Comparison of ENCODE assay signal across 9 mouse cellular contexts in the genomic region with DNA sequence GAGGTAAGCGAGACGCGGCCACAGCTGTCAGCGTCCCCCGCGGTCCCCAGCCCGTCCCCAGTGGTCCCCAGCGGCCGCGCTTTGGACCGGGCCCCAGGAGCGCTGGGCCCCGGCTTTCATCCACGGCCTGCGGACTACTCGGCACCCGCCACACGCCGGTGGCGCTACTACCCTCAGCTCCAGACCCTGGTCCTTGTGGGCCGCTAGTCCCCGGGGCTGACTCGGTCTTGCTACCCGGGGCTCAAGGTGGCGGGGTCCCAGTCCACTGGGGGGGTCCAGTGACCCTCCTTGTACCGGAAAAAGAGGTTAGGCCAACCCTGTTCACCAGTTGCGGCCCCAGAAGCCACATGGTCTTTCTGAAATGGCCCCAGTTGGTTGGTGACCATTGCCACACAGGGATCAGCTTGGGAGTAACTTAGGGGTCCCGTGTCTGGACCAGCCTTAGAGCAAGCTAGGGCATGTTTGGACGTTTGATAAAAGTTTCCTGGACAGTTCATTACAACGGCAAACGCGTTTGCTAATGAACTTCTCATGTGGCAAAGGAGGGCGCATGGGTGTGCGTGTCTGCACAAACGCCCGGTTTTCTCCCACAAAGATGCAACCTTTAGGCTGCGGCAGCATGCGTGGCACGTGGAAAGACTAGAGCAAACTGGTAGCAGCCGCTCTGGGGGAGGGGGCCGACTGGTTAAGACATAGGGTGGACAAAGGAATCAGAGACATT. TPM values are rescaled to one million over a fixed set of nuclear protein-coding genes. Genes with fewer than 3 reads are reported as not detected.
DNase-seq lines count a peak whose midpoint lies in the region; ATAC-seq and TF ChIP-seq lines count a peak whose summit lies in the region.
"Had no signal": no experiment of that assay in that cellular context is flagged by ENCODE, and none has a peak within 500 bp of the region (broad histone marks: within the 10 kb centered on the region; RNA-seq: fewer than 3 reads in every experiment).

No protein-coding gene starts in this region.

- no peaks in the 10 kb centered on the region for H3K79me2 ChIP-seq in liver, adult 2 months (ENCODE audit: control insufficient read depth, insufficient read depth, low read length)

- H3K27ac ChIP-seq in kidney, embryonic 16.5 days (ENCODE audit: low read length), result no peak overlapping the region
- peak overlapping the region; percentile 70; the same call in 1 of the 2 replicates for H3K27ac ChIP-seq in forebrain, postnatal 0 days (ENCODE audit: low read depth, low read length)
- no peak overlapping the region for H3K27ac ChIP-seq in liver, adult 2 months (replicated peaks; ENCODE audit: insufficient read depth, low read depth, low read length)

- H3K27me3 ChIP-seq in kidney, embryonic 16.5 days (ENCODE audit: insufficient read depth, low read length), result no peaks in the 10 kb centered on the region
- H3K27me3 ChIP-seq in forebrain, postnatal 0 days (ENCODE audit: insufficient read depth, low read length), result no peaks in the 10 kb centered on the region
- H3K27me3 ChIP-seq in liver, adult 2 months (ENCODE audit: control insufficient read depth, insufficient read depth, low read length), result peaks cover 4% of the 10 kb centered on the region; the same call in 1 of the 2 replicates

- H3K9me3 ChIP-seq in kidney, embryonic 16.5 days (ENCODE audit: low read length), result peaks cover 7% of the 10 kb centered on the region; the same call in 1 of the 2 replicates
- H3K9me3 ChIP-seq in forebrain, postnatal 0 days (ENCODE audit: low read length), result no peaks in the 10 kb centered on the region

- H3K36me3 ChIP-seq in kidney, embryonic 16.5 days (ENCODE audit: insufficient read depth, low read length), result no peaks in the 10 kb centered on the region
- H3K36me3 ChIP-seq in forebrain, postnatal 0 days (ENCODE audit: insufficient read depth), result no peaks in the 10 kb centered on the region
- no peaks in the 10 kb centered on the region for H3K36me3 ChIP-seq in liver, adult 2 months (ENCODE audit: control insufficient read depth, insufficient read depth, low read length)

- no peak for TF ChIP-seq CTCF in forebrain, postnatal 0 days (IDR thresholded peaks at IDR 0.05; ENCODE audit: low read depth)
- TF ChIP-seq CTCF in liver, adult 2 months (IDR thresholded peaks at IDR 0.05; ENCODE audit: low read depth, low read length), result no peak

- peak overlapping the region; percentile 100 for H3K4me2 ChIP-seq in kidney, embryonic 16.5 days (replicated peaks; ENCODE audit: low read depth, low read length)
- peak overlapping the region; percentile 97 for H3K4me2 ChIP-seq in forebrain, postnatal 0 days (ENCODE audit: low read depth)

- ATAC-seq in kidney, embryonic 16.5 days (ENCODE audit: low FRiP score, low TSS enrichment), result peak; percentile 72
- ATAC-seq in forebrain, postnatal 0 days, result peak; percentile 82

- no peak for TF ChIP-seq POLR2A in liver, adult 2 months (IDR thresholded peaks at IDR 0.05; ENCODE audit: extremely low read depth, insufficient read depth, low read length)

- 1% methylated on average over 39 of the region's 41 CpGs for WGBS in kidney, embryonic 16.5 days
- WGBS in forebrain, postnatal 0 days, result 2% methylated on average over 41 of the region's 41 CpGs
- WGBS in liver, adult 2 months, result 1% methylated on average over 41 of the region's 41 CpGs

- H3K9ac ChIP-seq in kidney, embryonic 16.5 days (replicated peaks; ENCODE audit: low read length), result peak overlapping the region; percentile 84
- peak overlapping the region; percentile 90 for H3K9ac ChIP-seq in forebrain, postnatal 0 days
- peak overlapping the region; percentile 79 for H3K9ac ChIP-seq in liver, adult 2 months (ENCODE audit: low read depth, low read length)

- H3K4me3 ChIP-seq in kidney, embryonic 16.5 days (ENCODE audit: low read length), result peak overlapping the region; percentile 72
- peak overlapping the region; percentile 78 for H3K4me3 ChIP-seq in forebrain, postnatal 0 days (ENCODE audit: low read depth, low read length)
- peak overlapping the region; percentile 95 for H3K4me3 ChIP-seq in liver, adult 2 months (ENCODE audit: insufficient read depth, low read depth, low read length)

- H3K4me1 ChIP-seq in kidney, embryonic 16.5 days (ENCODE audit: insufficient read depth, low read length), result peaks cover 14% of the 10 kb centered on the region; the same call in 1 of the 2 replicates
- H3K4me1 ChIP-seq in forebrain, postnatal 0 days (ENCODE audit: insufficient read depth), result peaks cover 16% of the 10 kb centered on the region; the same call in 1 of the 2 replicates
- peaks cover 2% of the 10 kb centered on the region; the same call in 1 of the 2 replicates for H3K4me1 ChIP-seq in liver, adult 2 months (ENCODE audit: control insufficient read depth, insufficient read depth, low read length)

- DNase-seq in kidney, postnatal 25 days, result no peak
- peak; percentile 36 for DNase-seq in ZHBTc4 (ENCODE audit: low read depth, low spot score)
- peak; percentile 74 for DNase-seq in forebrain, postnatal 0 days
- no peak for DNase-seq in liver, adult 2 months (ENCODE audit: extremely low read depth, low read depth, low spot score)
- peak; percentile 44 for DNase-seq in retina, embryonic 14.5 days (ENCODE audit: low spot score)
- DNase-seq in layer of hippocampus, adult 9-11 months, result no peak
- DNase-seq in urinary bladder, postnatal 4 days (ENCODE audit: low spot score in 2 of 2), result no peak

RNA-seq across cellular contexts. Expression of a gene that starts 0.5 kb away (rescaled TPM):
- polyA plus RNA-seq in kidney, embryonic 16.5 days (2015; fragmentation: Nextera tagmentation; extraction: Ambion mirVana), result 45.9 and 50.8 TPM in 2 replicates
- total RNA-seq in forebrain, postnatal 0 days (2014; rRNA removed), result 52.4 and 55.4 TPM in 2 replicates
- polyA plus RNA-seq in forebrain, postnatal 0 days (2015; fragmentation: Nextera tagmentation; extraction: Ambion mirVana), result 56.9 and 62.0 TPM in 2 replicates
- total RNA-seq in liver, adult 2 months (2014; rRNA removed), result 20.1 and 22.4 TPM in 2 replicates
- polyA plus RNA-seq in liver, adult 2 months (2012; rRNA removed), result 3.4 and 4.8 TPM in 2 replicates

RNA-seq across cellular contexts. Expression of a gene that starts 29.6 kb away (rescaled TPM):
- 10.8 and 12.0 TPM in 2 replicates for polyA plus RNA-seq in kidney, embryonic 16.5 days (2015; fragmentation: Nextera tagmentation; extraction: Ambion mirVana)
- total RNA-seq in forebrain, postnatal 0 days (2014; rRNA removed), result 0.15 and 0.62 TPM in 2 replicates
- 0.30 TPM in 1 of 2 replicates, not detected in the other for polyA plus RNA-seq in forebrain, postnatal 0 days (2015; fragmentation: Nextera tagmentation; extraction: Ambion mirVana)
- 20.7 and 27.0 TPM in 2 replicates for total RNA-seq in liver, adult 2 months (2014; rRNA removed)
- polyA plus RNA-seq in liver, adult 2 months (2012; rRNA removed), result 14.7 and 18.8 TPM in 2 replicates

RNA-seq across cellular contexts. Expression of a gene that starts 46.1 kb away (rescaled TPM):
- polyA plus RNA-seq in kidney, embryonic 16.5 days (2015; fragmentation: Nextera tagmentation; extraction: Ambion mirVana), result not detected in 2 replicates
- not detected in 2 replicates for total RNA-seq in forebrain, postnatal 0 days (2014; rRNA removed)
- polyA plus RNA-seq in forebrain, postnatal 0 days (2015; fragmentation: Nextera tagmentation; extraction: Ambion mirVana), result not detected in 2 replicates
- not detected in 2 replicates for total RNA-seq in liver, adult 2 months (2014; rRNA removed)
- not detected in 2 replicates for polyA plus RNA-seq in liver, adult 2 months (2012; rRNA removed)
- total RNA-seq: adrenal gland, postnatal 4 days had no signal

Comparison
In these comparisons a context has a peak if more than half of its experiments do, and no peak if none do; other contexts are left out.
1. DNase-seq: peak in ZHBTc4 (single experiment), forebrain, postnatal 0 days (single experiment) and retina, embryonic 14.5 days (single experiment); none in kidney, postnatal 25 days (0 of 2), liver, adult 2 months (single experiment), layer of hippocampus, adult 9-11 months (single experiment) and urinary bladder, postnatal 4 days (0 of 2).
2. Peak in every context shown above with its lines, with median percentiles within 50 percentile points of each other: H3K4me3 ChIP-seq and H3K9ac ChIP-seq.